Mouse (Mus musculus) gastrocnemius, postnatal 25 days (tissue): ENCODE data around the gene Gstt4. TPM values are rescaled to one million over a fixed set of nuclear protein-coding genes. Genes with fewer than 3 reads are reported as not detected.
"Not testable (repeated sequence)": the region's sequence is repeated elsewhere in the genome, so short reads cannot be mapped to it uniquely, and the experiment has no call there.

Experiments
- DNase-seq: peaks from one replicate; pipeline ENCODE4 v3.0.0; 2022
- total RNA-seq, 2 experiments: library from RNA; stranded (reverse); gene quantifications; 1 replicate in 1 of 2; 2 replicates in 1 of 2; pipeline ENCODE4 v1.2.3; 2021

Gstt4 gene
- total RNA-seq, 2 experiments from 2014 or later: not detected

- DNase-seq: no peak
Observed at GRCm38 (mm10) chr10:75789081-75789735, 33.1 kb downstream of the Gstt4 start.

- no peak for DNase-seq
Observed at GRCm38 (mm10) chr10:75788277-75788676, 34.1 kb downstream of the Gstt4 start.

- DNase-seq: no peak
Observed at GRCm38 (mm10) chr10:75785442-75785841, 36.9 kb downstream of the Gstt4 start.

GRCm38 (mm10) chr10:75780769-75781578, 41.4 kb downstream of the Gstt4 start, which contains the start of the genes Gm20441 and Gstt3:
Gene Gm20441 (minus strand): TSS chr10:75780954.
Gene Gstt3 (minus strand): TSS chr10:75781414.
- DNase-seq: peak; percentile 74

- no peak for DNase-seq
Observed at GRCm38 (mm10) chr10:75779206-75780174, 42.9 kb downstream of the Gstt4 start.

GRCm38 (mm10) chr10:75777885-75778284, 44.5 kb downstream of the Gstt4 start:
- no peak for DNase-seq

GRCm38 (mm10) chr10:75776562-75776961, 45.8 kb downstream of the Gstt4 start:
- no peak for DNase-seq

- no peak for DNase-seq
Observed at GRCm38 (mm10) chr10:75774587-75774986, 47.8 kb downstream of the Gstt4 start.

GRCm38 (mm10) chr10:75774102-75774501, 48.2 kb downstream of the Gstt4 start:
- no peak for DNase-seq

GRCm38 (mm10) chr10:75772795-75773664, 49.3 kb downstream of the Gstt4 start, which contains the start of gene Ddt:
Gene Ddt (minus strand): TSS chr10:75773414.
- DNase-seq: peak; percentile 88

- not testable (repeated sequence) for DNase-seq
Observed at GRCm38 (mm10) chr10:75767756-75768155, 54.6 kb downstream of the Gstt4 start.

GRCm38 (mm10) chr10:75766856-75767255, 55.5 kb downstream of the Gstt4 start:
- DNase-seq: no peak

Other genes with a start within 250 kb of the Gstt4 start
- gene Ggt5, start 233.2 kb downstream of the Gstt4 start, total RNA-seq: 1 to 10 TPM; 4.9 to 5.3 TPM
- 1 to 10 TPM; 1.3 to 1.8 TPM for gene Susd2, start 178.5 kb downstream of the Gstt4 start, total RNA-seq
- gene Cabin1, start 58.2 kb downstream of the Gstt4 start, total RNA-seq: 1 to 10 TPM; 8.3 to 8.8 TPM
- 10 to 100 TPM; 38.0 to 44.6 TPM for gene Ddt, start 49.1 kb downstream of the Gstt4 start, total RNA-seq
- gene Gm20441, start 41.6 kb downstream of the Gstt4 start, total RNA-seq: not detected
- 1 to 10 TPM; 4.0 to 4.7 TPM for gene Gstt3, start 41.1 kb downstream of the Gstt4 start, total RNA-seq
- 1 to 10 TPM; 5.5 to 6.2 TPM for gene Gstt1, start 24.0 kb downstream of the Gstt4 start, total RNA-seq
- 1 to 10 TPM; 3.5 to 6.1 TPM for gene Gstt2, start 14.9 kb upstream of the Gstt4 start, total RNA-seq
- gene Mif, start 37.7 kb upstream of the Gstt4 start, total RNA-seq: 100 to 1,000 TPM; 141 to 147 TPM
- gene Derl3, start 70.9 kb upstream of the Gstt4 start, total RNA-seq: not detected
- 10 to 100 TPM; 14.9 to 15.2 TPM for gene Smarcb1, start 99.1 kb upstream of the Gstt4 start, total RNA-seq
- gene Chchd10, start 110.6 kb upstream of the Gstt4 start, total RNA-seq: 1,000 to 10,000 TPM; 1,309 to 1,319 TPM
- gene Mmp11, start 114.0 kb upstream of the Gstt4 start, total RNA-seq: 1 to 10 TPM; 1.7 to 3.3 TPM
- not detected for gene Gm867, start 118.1 kb upstream of the Gstt4 start, total RNA-seq
- not detected for gene Vpreb3, start 120.5 kb upstream of the Gstt4 start, total RNA-seq
- not detected for gene Gm5134, start 132.0 kb upstream of the Gstt4 start, total RNA-seq
- 1 to 10 TPM; 5.5 to 9.6 TPM for gene Zfp280b, start 210.1 kb upstream of the Gstt4 start, total RNA-seq